Mouse (Mus musculus) limb, embryonic 14.5 days (tissue): ENCODE data around the gene Slc35f6. TPM values are rescaled to one million over a fixed set of nuclear protein-coding genes. Genes with fewer than 3 reads are reported as not detected.

Source experiments
- ATAC-seq: fragments of 200-750 bp; cut with Nextera tagmentation; 2 replicates; pipeline ENCODE4 v1.8.0; 2017; ENCODE audit warnings: low read depth, moderate number of reproducible peaks, moderate TSS enrichment; ENCODE audit not compliant: low FRiP score
- DNase-seq: peaks from one replicate; pipeline ENCODE4 v3.0.0-alpha.2; 2015; ENCODE audit warnings: low spot score
- H3K27ac ChIP-seq: fragments of 300-500 bp; sonication (generic); replicated peaks from 2 replicates; pipeline ENCODE4 v1.5.1; 2014; ENCODE audit warnings: low read depth, mild to moderate bottlenecking, low read length, moderate library complexity, mixed read lengths
- H3K27me3 ChIP-seq: fragments of 300-500 bp; sonication (generic); 2 replicates; pipeline ENCODE4 v1.6.1; 2014; ENCODE audit warnings: low read length, mixed read lengths; ENCODE audit not compliant: control insufficient read depth, insufficient read depth
- H3K36me3 ChIP-seq: fragments of 300-500 bp; sonication (generic); 2 replicates; pipeline ENCODE4 v1.6.1; 2014; ENCODE audit warnings: mild to moderate bottlenecking, low read length, moderate library complexity, mixed read lengths; ENCODE audit not compliant: control insufficient read depth, insufficient read depth
- H3K4me1 ChIP-seq: fragments of 300-500 bp; sonication (generic); 2 replicates; pipeline ENCODE4 v1.6.1; 2014; ENCODE audit warnings: antibody characterized with exemption, low read length, mixed read lengths; ENCODE audit not compliant: control insufficient read depth, insufficient read depth
- H3K4me2 ChIP-seq: fragments of 300-500 bp; sonication (generic); replicated peaks from 2 replicates; pipeline ENCODE4 v1.6.1; 2014; ENCODE audit warnings: low read depth, mild to moderate bottlenecking, low read length, moderate library complexity; ENCODE audit not compliant: severe bottlenecking
- H3K4me3 ChIP-seq: fragments of 300-500 bp; sonication (generic); replicated peaks from 2 replicates; pipeline ENCODE4 v1.5.1; 2014; ENCODE audit warnings: low read length
- H3K9ac ChIP-seq: fragments of 300-500 bp; sonication (generic); 2 replicates; pipeline ENCODE4 v1.6.1; 2014; ENCODE audit warnings: mild to moderate bottlenecking, low read depth, low read length, moderate library complexity; ENCODE audit not compliant: severe bottlenecking
- H3K9me3 ChIP-seq: fragments of 300-500 bp; sonication (generic); 2 replicates; pipeline ENCODE4 v1.6.1; 2016; ENCODE audit warnings: low read length; ENCODE audit not compliant: control insufficient read depth
- POLR2A ChIP-seq: fragments of 200-500 bp; IDR thresholded peaks from 2 replicates; pipeline ENCODE4 v1.8.0; 2012; ENCODE audit warnings: inconsistent platforms, mild to moderate bottlenecking, moderate library complexity, borderline replicate concordance; ENCODE audit not compliant: insufficient read depth, insufficient read length; ENCODE audit errors: extremely low read depth
- WGBS: fragments of 180-500 bp; shearing (Covaris S2); extraction: QIAGEN DNeasy Blood & Tissue Kit; methylation state at CpG from one replicate; pipeline ENCODE4 v1.1.7; 2014; 5-methylcytosine and 5-hydroxymethylcytosine counted together
- polyA plus RNA-seq, 2 experiments: library from polyadenylated mRNA; depleted of rRNA in 1 of 2; stranded (reverse) in 1 of 2; unstranded in 1 of 2; fragments of >200 nt; fragmentation: Nextera tagmentation in 1 of 2; extraction: Ambion mirVana in 1 of 2; gene quantifications; 2 replicates each; pipeline versions ENCODE4 v1.2.1 to v1.2.3; 2012 to 2014

Gene Slc35f6
- polyA plus RNA-seq, 2 experiments: 28.2 to 35.4 TPM

DNA sequence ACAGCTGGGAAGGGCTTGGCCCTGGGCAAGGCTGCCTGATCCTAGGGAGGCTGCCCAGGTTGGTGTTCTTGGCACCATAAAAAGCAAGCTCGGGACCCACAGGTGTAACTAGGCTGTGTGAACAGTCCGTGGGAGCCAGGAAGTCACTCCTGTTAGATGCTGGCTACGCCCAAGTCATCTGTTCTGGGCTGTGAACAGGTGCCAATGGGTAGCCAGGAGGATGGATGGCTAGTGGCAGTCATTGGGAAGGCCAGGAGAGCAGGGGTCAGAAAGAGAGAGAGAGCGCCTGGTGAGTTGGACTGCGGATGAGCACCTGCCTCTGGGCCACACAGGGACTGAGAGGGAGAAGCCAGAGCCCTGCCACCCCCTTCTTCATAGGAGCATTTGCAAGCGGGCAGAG lies 42.1 kb upstream of the Slc35f6 start:
- H3K9me3 ChIP-seq: no peaks in the 10 kb centered on the region
- H3K4me3 ChIP-seq: no peak overlapping the region
- no peak overlapping the region for H3K9ac ChIP-seq
- 74% methylated on average over 6 of the region's 6 CpGs for WGBS
- no peak overlapping the region for H3K4me2 ChIP-seq
- H3K27me3 ChIP-seq: no peaks in the 10 kb centered on the region
- no peak for TF ChIP-seq POLR2A
- no peak for DNase-seq
- no peak for ATAC-seq
- no peak overlapping the region for H3K27ac ChIP-seq
- no peaks in the 10 kb centered on the region for H3K4me1 ChIP-seq
- H3K36me3 ChIP-seq: no peaks in the 10 kb centered on the region

DNA sequence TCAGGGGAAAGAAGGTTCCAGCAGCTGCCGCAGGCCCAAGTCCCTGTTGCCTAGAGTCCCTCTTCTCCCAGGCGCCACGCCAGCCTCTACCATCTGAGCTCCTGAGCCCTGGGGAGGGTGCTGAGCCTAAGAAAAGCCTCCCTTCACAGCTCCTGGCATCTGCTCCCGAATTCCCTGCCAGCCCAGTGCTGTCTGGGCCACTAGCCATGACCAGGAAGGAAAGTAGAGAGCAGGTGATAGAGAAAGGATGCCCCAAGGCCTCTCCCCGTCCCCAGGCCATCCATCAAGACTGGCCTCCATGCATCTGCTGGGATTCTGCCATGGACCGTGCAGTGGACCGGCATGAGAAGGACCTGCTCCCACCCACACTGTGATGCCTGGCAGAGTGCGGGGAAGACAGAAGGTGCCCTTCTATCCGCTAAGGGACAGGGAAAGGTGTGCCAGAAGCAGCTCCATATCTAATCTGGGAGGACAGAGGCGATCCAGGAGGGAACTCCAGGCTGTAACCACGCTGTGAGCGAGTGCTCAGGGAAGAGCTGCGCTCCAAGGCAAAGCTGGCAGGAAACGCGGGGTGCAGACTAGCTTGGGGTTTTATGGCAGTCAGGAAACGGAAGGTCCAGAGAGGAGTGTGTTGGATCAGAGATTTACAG lies 41.2 kb upstream of the Slc35f6 start:
- H3K27me3 ChIP-seq: no peaks in the 10 kb centered on the region
- WGBS: 68% methylated on average over 16 of the region's 16 CpGs
- ATAC-seq: no peak
- no peak for TF ChIP-seq POLR2A
- H3K27ac ChIP-seq: no peak overlapping the region
- H3K9ac ChIP-seq: no peak overlapping the region
- H3K4me3 ChIP-seq: no peak overlapping the region
- no peaks in the 10 kb centered on the region for H3K4me1 ChIP-seq
- no peak overlapping the region for H3K4me2 ChIP-seq
- no peaks in the 10 kb centered on the region for H3K9me3 ChIP-seq
- DNase-seq: no peak
- H3K36me3 ChIP-seq: no peaks in the 10 kb centered on the region

DNA sequence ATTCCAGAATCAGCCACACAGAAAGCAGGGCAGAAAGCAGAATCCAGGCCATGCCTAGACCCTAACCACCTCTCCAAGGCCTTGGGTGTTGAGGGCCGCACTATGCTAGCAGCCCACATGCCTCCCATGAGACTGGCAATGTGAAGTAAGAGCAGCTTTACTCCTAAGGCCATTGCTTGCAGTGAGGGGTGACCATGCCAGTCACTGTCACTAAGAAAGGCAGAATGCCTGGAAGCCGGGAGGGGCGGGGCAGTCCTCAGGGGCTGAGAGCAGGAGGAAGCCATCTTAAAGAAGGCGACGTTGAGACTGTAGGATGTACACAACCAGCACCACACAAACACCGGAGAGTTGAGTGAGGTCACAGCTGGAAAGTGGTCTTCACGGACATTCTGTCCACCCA lies 38.6 kb upstream of the Slc35f6 start:
- WGBS: 91% methylated on average over 7 of the region's 7 CpGs

DNA sequence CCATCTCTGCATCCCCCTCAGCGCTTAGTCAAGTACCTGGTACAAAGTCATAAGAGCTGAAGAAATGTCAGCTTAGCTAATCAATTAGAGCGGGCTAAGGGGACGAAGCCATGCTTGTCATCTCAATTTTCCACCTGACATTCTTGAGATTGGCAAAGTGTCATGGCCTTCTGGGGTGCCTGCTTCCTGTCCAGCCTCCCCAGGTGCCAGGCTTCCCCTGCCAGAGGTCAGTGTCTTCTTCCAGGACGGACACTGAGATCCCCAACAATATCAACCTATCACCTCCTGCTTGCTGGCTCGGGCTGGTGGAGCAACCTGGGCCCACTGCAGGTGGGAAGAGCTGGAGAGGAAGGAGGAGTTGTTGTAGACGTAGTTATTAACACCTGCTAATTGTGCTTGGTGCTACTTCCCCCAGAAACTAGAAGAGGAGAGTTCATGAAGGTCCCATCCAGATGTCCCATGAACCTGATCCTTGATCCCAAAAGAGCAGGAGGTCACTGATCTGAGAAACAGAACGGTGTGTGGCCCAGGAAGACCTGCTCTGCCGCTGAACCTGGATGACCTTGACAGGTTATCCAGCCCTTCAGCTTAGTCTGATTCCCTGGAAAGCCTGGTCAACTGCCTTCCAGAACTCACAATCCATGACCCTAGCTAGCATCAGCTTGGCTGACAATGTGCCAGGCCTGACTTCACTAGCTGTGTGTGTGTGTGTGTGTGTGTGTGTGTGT lies 37.7 kb upstream of the Slc35f6 start:
- 80% methylated on average over 8 of the region's 8 CpGs for WGBS
- ATAC-seq: no peak
- no peak for TF ChIP-seq POLR2A

More for the DNA sequence above, 38.6 kb upstream of the Slc35f6 start:
- no peak for TF ChIP-seq POLR2A
- no peak overlapping the region for H3K4me3 ChIP-seq
- H3K4me1 ChIP-seq: peaks cover 4% of the 10 kb centered on the region; the same call in 1 of the 2 replicates
- H3K9ac ChIP-seq: no peak overlapping the region
- DNase-seq (no peak), ATAC-seq (no peak)
- H3K27ac ChIP-seq: no peak overlapping the region
- no peaks in the 10 kb centered on the region for H3K9me3 ChIP-seq
- H3K4me2 ChIP-seq: no peak overlapping the region
- H3K27me3 ChIP-seq: no peaks in the 10 kb centered on the region
- H3K36me3 ChIP-seq: no peaks in the 10 kb centered on the region

DNA sequence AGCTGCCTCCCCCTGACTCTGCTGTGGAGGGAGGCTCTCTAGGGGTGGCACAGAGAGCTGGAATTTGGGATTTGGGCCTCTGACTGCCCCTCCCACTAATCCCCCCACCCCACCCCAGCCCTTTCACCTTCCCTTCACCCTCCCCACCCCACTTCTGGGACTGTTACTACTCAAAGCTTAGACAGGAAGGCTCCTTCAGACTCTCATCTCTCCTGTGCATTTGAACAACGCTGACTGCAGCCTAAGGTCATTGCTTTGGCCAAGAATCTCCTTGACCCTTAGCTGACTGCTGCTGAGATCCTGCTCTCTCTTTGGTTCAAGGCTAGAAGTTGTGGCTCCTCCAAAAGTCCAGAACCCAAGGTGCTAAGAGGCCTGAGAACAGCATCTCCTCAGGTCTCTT lies 36.6 kb upstream of the Slc35f6 start:
- H3K27me3 ChIP-seq: no peaks in the 10 kb centered on the region
- H3K9me3 ChIP-seq: no peaks in the 10 kb centered on the region
- TF ChIP-seq POLR2A: no peak
- no peak overlapping the region for H3K4me2 ChIP-seq
- ATAC-seq (no peak), DNase-seq (no peak)
- no peak overlapping the region for H3K27ac ChIP-seq
- H3K36me3 ChIP-seq: no peaks in the 10 kb centered on the region
- H3K4me1 ChIP-seq: peaks cover 9% of the 10 kb centered on the region; the same call in 1 of the 2 replicates
- H3K9ac ChIP-seq: no peak overlapping the region
- WGBS: 57% methylated on average over 1 of the region's 1 CpGs
- H3K4me3 ChIP-seq: no peak overlapping the region

More for the DNA sequence above, 37.7 kb upstream of the Slc35f6 start:
- Histone ChIP-seq H3K9me3 (no peaks in the 10 kb centered on the region), H3K36me3 (no peaks in the 10 kb centered on the region), H3K4me3 (no peak overlapping the region), H3K4me2 (no peak overlapping the region), H3K4me1 (peaks cover 9% of the 10 kb centered on the region; the same call in 1 of the 2 replicates), H3K9ac (no peak overlapping the region), H3K27me3 (no peaks in the 10 kb centered on the region), H3K27ac (no peak overlapping the region)
- no peak for DNase-seq
